Mouse (Mus musculus) cerebral cortex, adult 2 months (tissue): ENCODE results near the gene Crk.

Experiments used
- WGBS: fragments of 180-500 bp; shearing (Covaris S2); methylation state at CpG from one replicate; pipeline ENCODE4 v1.1.7; 2018; 5-methylcytosine and 5-hydroxymethylcytosine counted together

Crk gene

GRCm38 (mm10) chr11:75655621-75656545, 23.2 kb upstream of the Crk start:
- WGBS = 2% methylated on average over 78 of the region's 78 CpGs

- WGBS = 62% methylated on average over 20 of the region's 20 CpGs
Measured at GRCm38 (mm10) chr11:75656621-75657590, 22.2 kb upstream of the Crk start.

GRCm38 (mm10) chr11:75658311-75658710, 20.7 kb upstream of the Crk start:
- WGBS = 94% methylated on average over 13 of the region's 13 CpGs

GRCm38 (mm10) chr11:75658996-75659750, 19.9 kb upstream of the Crk start:
- 71% methylated on average over 14 of the region's 14 CpGs for WGBS

GRCm38 (mm10) chr11:75660081-75660590, 18.9 kb upstream of the Crk start:
- 90% methylated on average over 12 of the region's 12 CpGs for WGBS

- WGBS = 79% methylated on average over 21 of the region's 21 CpGs
Measured at GRCm38 (mm10) chr11:75660941-75661800, 17.9 kb upstream of the Crk start.

GRCm38 (mm10) chr11:75662131-75662530, 16.9 kb upstream of the Crk start:
- 94% methylated on average over 7 of the region's 7 CpGs for WGBS

- WGBS = 94% methylated on average over 6 of the region's 6 CpGs
Measured at GRCm38 (mm10) chr11:75666296-75666695, 12.8 kb upstream of the Crk start.

- WGBS = 87% methylated on average over 3 of the region's 3 CpGs
Measured at GRCm38 (mm10) chr11:75668621-75669020, 10.4 kb upstream of the Crk start.

- WGBS = 90% methylated on average over 11 of the region's 11 CpGs
Measured at GRCm38 (mm10) chr11:75669176-75669852, 9.7 kb upstream of the Crk start.

- 92% methylated on average over 12 of the region's 12 CpGs for WGBS
Measured at GRCm38 (mm10) chr11:75669853-75670200, 9.2 kb upstream of the Crk start.

GRCm38 (mm10) chr11:75671426-75672180, 7.5 kb upstream of the Crk start:
- 91% methylated on average over 22 of the region's 22 CpGs for WGBS

- WGBS = 89% methylated on average over 5 of the region's 5 CpGs
Measured at GRCm38 (mm10) chr11:75673411-75673810, 5.6 kb upstream of the Crk start.

- 87% methylated on average over 3 of the region's 3 CpGs for WGBS
Measured at GRCm38 (mm10) chr11:75674875-75675274, 4.2 kb upstream of the Crk start.

GRCm38 (mm10) chr11:75677881-75678746, 945 bp upstream of the Crk start:
- 88% methylated on average over 3 of the region's 3 CpGs for WGBS

GRCm38 (mm10) chr11:75679439-75680171, 546 bp downstream of the Crk start:
- under 1% methylated on average over 43 of the region's 43 CpGs for WGBS

GRCm38 (mm10) chr11:75684462-75684861, 5.4 kb downstream of the Crk start:
- 84% methylated on average over 5 of the region's 5 CpGs for WGBS
